Mouse (Mus musculus) testis, adult 2 months (tissue): ENCODE measurements around the gene Elfn2.

ENCODE experiments used
- CTCF ChIP-seq: fragments of 200-500 bp; IDR thresholded peaks from 2 replicates; pipeline ENCODE4 v1.5.1; 2012; ENCODE audit warnings: low read depth, mild to moderate bottlenecking, inconsistent platforms, low read length, moderate library complexity; ENCODE audit not compliant: control insufficient read depth, insufficient read depth, insufficient replicate concordance
- POLR2A ChIP-seq: fragments of 200-500 bp; IDR thresholded peaks from 2 replicates; pipeline ENCODE4 v1.6.1; 2012; ENCODE audit warnings: low read depth, mild to moderate bottlenecking, inconsistent platforms, low read length, moderate library complexity; ENCODE audit not compliant: control insufficient read depth

DNA sequence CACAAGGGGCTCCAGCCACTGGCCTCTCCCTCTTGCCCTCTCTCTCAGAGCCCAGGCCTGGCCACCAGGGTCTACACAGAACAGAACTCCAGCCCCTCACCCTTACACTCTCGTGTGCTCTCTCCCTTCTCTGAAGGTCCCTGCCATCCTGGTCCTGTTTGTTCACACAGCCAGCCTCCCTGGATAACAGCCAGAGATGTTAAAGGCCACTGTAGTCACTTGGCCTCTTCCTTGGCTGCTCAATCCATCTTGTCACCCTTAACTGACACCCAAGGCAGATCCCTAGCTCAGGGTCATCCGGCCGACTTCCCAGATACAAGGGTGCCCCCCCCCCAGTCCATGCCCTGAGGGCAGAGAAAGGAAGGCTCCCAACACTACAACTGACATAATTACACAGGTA, 36.7 kb upstream of the Elfn2 start:
- TF ChIP-seq CTCF (no peak), POLR2A (no peak)
